Mouse (Mus musculus) CD4-positive, CD25-positive, alpha-beta regulatory T cell, adult 9 weeks (primary cell): ENCODE measurements around the gene Rcor1. TPM values are rescaled to one million over a fixed set of nuclear protein-coding genes. Genes with fewer than 3 reads are reported as not detected.

ENCODE experiments used
- polyA plus RNA-seq: library from polyadenylated mRNA; unstranded; fragments of 100-300 nt; shearing (Covaris generic); gene quantifications from one replicate; pipeline ENCODE4 v1.2.1, GENCODE M21; 2017

The Rcor1 gene
- 7.9 TPM for polyA plus RNA-seq

DNA sequence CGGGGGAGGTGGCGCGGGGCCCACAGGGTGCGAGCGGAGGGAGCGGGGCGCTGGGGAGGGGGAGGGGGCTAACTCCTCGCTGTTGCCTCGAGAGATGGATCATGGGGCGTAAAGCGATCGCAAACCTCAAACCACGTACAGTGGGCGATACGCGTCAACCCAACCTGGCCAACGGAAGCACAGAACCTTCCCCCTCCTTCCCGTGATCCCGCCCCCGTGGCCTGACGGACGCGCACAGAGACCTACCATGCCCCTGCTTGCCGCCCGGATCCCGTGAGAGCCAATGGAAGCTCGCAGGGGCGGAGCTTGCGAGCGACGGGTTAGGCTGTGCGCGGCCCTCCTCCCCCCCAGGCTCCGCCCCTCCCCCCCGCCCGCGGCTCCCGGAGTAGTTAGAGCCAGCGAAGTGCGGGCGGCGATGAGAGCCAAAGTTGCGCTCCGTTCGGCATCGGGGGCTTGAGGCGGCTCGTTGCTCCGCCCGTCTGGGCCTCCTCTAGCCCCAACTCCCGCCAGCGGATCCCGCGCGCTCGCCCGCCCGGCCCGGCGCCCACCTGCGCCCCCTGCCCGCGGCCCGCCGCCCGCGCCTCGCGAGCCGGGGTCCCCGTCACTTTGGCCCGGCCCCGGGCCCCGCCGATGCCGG is at the start of gene Rcor1:
Gene Rcor1 (plus strand): TSS at position 376 of the 637 bp plus-strand sequence.

Other genes starting within 250 kb of the Rcor1 start
- 0.26 TPM for gene Mok, start 198.4 kb upstream of the Rcor1 start, polyA plus RNA-seq
- gene Zfp839, start 189.1 kb upstream of the Rcor1 start, polyA plus RNA-seq = 1.4 TPM
- 45.8 TPM for gene Cinp, start 150.2 kb upstream of the Rcor1 start, polyA plus RNA-seq
- 3.2 TPM for gene Tecpr2, start 150.1 kb upstream of the Rcor1 start, polyA plus RNA-seq
- gene Ankrd9, start 60.3 kb upstream of the Rcor1 start, polyA plus RNA-seq = 0.76 TPM
- gene Traf3, start 127.0 kb downstream of the Rcor1 start, polyA plus RNA-seq = 19.5 TPM
- 1.6 TPM for gene 4930595D18Rik, start 145.1 kb downstream of the Rcor1 start, polyA plus RNA-seq
- gene Amn, start 231.7 kb downstream of the Rcor1 start, polyA plus RNA-seq = not detected